Mouse (Mus musculus) thymus, postnatal 14 days (tissue): ENCODE measurements around the gene Ap1m1.

Experiments
- DNase-seq: peaks from one replicate; pipeline ENCODE4 v3.0.0; 2021

The Ap1m1 gene

DNA sequence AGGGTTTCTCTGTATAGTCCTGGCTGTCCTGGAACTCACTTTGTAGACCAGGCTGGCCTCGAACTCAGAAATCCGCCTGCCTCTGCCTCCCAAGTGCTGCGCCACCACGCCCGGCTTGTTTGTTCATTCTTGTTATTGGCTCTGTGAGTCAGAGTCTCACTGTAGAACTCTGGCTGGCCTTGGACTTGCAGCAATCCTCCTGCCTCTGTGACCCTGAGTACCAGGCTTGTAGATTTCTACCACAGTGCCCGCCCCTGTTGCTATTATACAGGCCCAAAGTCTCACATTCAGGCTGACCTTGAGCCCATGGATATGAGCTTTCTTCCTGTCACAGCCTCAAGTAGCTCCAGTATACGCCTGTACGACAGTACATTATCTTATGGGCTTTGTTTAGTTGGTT, 56.7 kb downstream of the Ap1m1 start:
- no peak for DNase-seq

DNA sequence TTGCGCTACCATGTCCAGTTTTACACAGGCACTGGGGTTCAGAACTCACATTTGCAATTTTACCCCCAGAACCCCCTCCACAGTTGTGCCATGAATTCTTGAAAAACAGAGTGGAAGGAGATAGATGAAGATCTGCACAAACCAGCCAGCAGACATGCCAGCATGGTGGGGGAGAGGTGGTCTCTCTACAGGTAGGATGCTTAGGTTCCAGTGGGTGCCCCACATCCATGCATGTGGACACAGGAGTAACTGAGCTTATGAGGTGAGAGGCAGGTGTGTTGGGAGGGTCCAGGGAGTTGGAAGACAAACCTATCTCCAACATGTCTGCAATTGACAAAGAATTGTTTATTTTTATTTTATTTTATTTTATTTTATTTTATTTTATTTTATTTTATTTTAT, 59.1 kb downstream of the Ap1m1 start:
- no peak for DNase-seq

DNA sequence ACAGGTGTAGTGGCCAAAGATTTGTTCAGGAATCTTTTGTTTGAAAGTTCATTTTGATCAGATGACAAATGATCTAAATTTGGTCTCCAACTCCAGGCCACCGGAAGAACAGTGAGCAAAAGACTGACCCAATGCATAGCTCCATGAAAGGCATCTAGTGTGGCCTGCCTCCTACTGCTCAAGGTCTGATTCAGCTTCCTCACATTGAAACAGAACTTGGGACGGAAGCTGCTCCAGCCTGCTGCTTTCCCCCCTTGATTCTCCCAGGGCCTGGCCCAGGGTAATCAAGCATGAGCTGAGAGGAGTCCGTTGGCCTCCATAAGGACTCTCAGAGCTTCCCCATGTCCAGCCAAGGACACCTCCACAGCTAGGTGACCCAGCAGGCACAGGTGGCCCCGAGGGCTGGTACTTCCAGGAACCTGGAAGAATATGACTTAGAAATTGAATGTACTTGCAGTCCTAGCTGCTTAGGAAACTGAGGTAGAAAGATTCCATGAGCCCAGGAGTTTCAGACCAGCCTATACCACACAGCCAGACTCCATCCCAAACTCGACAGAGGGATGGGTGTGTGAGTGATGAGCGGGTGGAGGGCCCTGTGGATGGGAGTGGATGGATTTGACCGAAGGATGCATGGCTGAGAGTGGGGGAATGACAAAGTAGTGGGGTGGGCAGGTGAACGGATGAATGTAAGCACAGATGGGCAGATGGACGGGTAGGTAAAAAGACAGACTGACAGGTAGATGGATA, 61.0 kb downstream of the Ap1m1 start:
- no peak for DNase-seq

DNA sequence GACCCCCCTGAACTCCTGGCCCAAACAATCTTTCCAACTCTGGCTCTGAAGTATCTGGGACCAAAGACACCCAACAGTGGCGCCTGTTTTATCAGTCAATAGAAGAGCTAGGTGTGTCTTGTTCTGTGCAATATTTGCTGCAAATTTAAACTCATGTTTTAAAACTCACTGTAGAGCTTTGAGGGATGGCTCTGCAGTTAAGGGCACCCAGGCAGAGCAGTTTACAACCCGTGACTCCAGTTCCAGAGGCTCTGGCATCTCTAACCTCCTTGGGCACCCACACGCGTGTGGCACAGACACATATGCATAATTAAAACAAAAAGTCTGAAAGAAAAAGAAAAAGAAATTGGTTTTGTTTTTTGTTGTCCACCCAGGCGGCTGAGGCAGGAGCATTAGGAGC, 61.7 kb downstream of the Ap1m1 start:
- no peak for DNase-seq

DNA sequence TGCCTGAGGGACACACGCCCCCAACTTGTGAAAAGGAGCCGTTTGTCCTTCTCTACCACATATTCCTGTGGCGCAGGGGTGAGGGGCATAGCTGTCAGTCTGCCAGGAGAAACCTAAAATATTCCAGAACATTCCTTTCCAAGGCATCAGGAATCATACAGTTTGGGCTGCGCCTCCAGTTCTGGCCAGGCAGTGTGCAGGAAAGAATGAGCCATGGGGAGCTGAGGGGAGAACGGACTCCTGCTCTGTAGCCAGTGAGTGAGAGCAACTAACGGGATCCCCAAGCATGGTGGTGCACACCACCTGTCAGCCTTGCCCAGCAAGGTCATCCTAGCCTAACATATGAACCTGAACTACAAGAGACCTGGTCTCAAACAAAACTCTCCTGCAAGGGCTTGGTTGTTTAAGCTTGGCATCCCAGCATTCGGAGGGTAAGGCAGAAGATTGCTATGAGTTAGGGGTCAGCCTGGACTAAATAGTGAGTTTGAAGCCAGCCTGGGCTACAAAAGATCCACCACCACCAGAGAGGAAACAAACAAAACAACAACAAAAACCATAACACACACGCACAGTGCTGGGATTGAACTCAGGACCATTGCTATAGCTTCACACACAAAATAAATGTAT, 63.3 kb downstream of the Ap1m1 start:
- no peak for DNase-seq

DNA sequence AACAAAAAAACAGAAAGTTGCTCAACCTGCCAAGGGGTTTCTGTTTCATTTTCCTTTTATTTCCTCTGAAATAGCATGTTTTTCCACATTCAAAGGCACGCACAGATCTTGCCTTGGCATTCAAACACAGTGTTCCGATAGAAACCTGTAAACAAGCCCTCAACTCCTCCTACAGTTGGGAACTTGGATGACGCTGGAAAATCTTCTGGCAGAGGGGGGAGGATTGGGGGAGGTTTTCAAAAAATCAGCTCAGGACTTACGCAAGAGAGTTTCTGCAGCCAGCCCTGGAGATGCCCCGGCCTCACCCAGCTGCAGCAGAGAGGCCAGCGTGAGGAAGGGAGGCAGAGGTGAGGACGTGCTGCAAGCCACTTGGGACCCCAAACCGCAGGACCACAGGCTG, 63.8 kb downstream of the Ap1m1 start:
- DNase-seq: peak; percentile 38

DNA sequence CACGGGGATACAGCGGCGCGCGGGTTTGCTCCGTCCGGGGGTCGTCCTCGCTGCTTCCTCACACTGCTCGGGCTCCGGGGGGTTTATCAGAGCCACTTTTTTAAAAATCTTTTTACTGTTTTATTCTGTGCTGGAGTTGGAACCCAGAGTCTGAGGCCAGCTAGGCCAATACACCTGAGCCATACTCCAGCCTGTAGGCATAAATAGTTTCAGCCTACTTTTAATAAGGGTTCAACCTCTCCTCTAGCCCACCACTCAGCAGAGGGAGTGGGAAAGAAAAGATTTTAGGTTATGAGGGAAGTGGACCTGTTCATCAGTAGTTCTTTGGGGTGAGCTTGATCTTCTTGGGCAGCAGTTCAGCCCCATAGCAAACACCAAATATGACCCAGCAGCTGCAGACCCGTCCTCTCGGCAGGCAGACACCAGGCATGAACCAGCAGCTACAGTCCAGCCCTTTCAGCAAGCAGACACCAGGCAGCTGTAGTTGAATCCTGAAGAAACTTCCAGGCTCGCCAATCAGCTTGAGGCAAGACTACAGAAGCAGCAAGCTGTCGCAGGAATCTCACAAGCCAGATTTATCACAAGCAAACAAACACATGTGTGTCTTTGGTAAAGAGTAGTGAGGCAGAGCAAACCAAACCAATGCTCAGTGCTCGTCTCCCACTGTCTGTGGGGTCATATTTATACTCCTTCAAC, 65.5 kb downstream of the Ap1m1 start, which contains the start of gene Gm10282:
Gene Gm10282 (minus strand): TSS at position 51 of the 696 bp plus-strand sequence.
- DNase-seq: no peak

DNA sequence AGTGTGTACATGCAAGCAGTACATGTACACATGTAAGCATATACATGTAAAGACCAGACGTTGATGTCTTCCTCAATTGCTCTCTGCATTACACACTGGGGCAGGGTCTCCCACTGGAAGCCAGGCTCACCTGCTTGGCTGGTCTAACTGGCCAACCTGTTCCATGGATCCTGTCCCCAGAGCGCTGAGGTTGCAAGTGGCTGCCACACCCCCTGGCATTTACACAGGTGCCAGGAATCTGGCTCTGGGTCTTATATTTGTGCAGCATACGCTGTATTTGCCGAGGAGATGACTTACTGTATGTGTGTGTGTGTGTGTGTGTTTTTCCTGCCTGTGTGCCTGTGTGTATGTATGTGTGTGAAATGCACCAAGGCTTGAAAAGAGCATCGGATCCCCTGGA, 67.1 kb downstream of the Ap1m1 start:
- DNase-seq: no peak
